Mouse (Mus musculus) limb, embryonic 11.5 days (tissue): Measurements from ENCODE around the gene Slc9a7. TPM values are rescaled to one million over a fixed set of nuclear protein-coding genes. Genes with fewer than 3 reads are reported as not detected.

Experiments
- polyA plus RNA-seq: library from polyadenylated mRNA; unstranded; fragments of >200 nt; fragmentation: Nextera tagmentation; extraction: Ambion mirVana; gene quantifications from 2 replicates; pipeline ENCODE4 v1.2.1, GENCODE M21; 2014

Slc9a7 gene
- polyA plus RNA-seq, 1 experiment from 2014 or later: 0.47 TPM

Other genes starting within 250 kb of the Slc9a7 start
- gene Chst7, start 232.2 kb downstream of the Slc9a7 start, polyA plus RNA-seq: 0.82 and 1.3 TPM in 2 replicates
- gene Rp2, start 72.7 kb upstream of the Slc9a7 start, polyA plus RNA-seq: 19.4 and 21.6 TPM in 2 replicates
- gene Jade3, start 133.9 kb upstream of the Slc9a7 start, polyA plus RNA-seq: 12.4 TPM in 2 replicates